Mouse (Mus musculus) bone marrow, adult 2 months (tissue): ENCODE results near the gene Rpl12. TPM values are rescaled to one million over a fixed set of nuclear protein-coding genes. Genes with fewer than 3 reads are reported as not detected.

ENCODE experiments used
- H3K27ac ChIP-seq: fragments of 200-500 bp; 2 replicates; pipeline ENCODE4 v1.5.1; 2012; ENCODE audit warnings: low read depth, mild to moderate bottlenecking, control low read depth, inconsistent platforms, low read length; ENCODE audit not compliant: control insufficient read depth, poor library complexity, insufficient read depth
- H3K4me1 ChIP-seq: fragments of 200-500 bp; 2 replicates; pipeline ENCODE4 v1.6.1; 2011; ENCODE audit warnings: low read length; ENCODE audit not compliant: control insufficient read depth, insufficient read depth
- H3K4me3 ChIP-seq: fragments of 200-500 bp; replicated peaks from 2 replicates; pipeline ENCODE3; 2011; ENCODE audit warnings: mild to moderate bottlenecking, low read depth, low read length, control low read depth; ENCODE audit not compliant: control insufficient read depth
- CTCF ChIP-seq: fragments of 200-500 bp; IDR thresholded peaks from 2 replicates; pipeline ENCODE4 v1.5.1; 2011; ENCODE audit warnings: low read length, control low read depth; ENCODE audit not compliant: control insufficient read depth, insufficient read depth
- POLR2A ChIP-seq: fragments of 200-500 bp; IDR thresholded peaks from 2 replicates; pipeline ENCODE4 v1.6.1; 2011; ENCODE audit warnings: low read depth, mild to moderate bottlenecking, control low read depth, low read length, borderline replicate concordance; ENCODE audit not compliant: control insufficient read depth
- WGBS: fragments of 180-500 bp; shearing (Covaris S2); methylation state at CpG from one replicate; pipeline ENCODE4 v1.1.7; 2018; 5-methylcytosine and 5-hydroxymethylcytosine counted together
- polyA plus RNA-seq: library from polyadenylated mRNA; stranded (reverse); fragments of >200 nt; gene quantifications from 2 replicates; pipeline ENCODE4 v1.2.4, GENCODE M21; 2011; ENCODE audit warnings: low replicate concordance; ENCODE audit not compliant: missing spikeins, insufficient read depth, insufficient read length

The Rpl12 gene
- polyA plus RNA-seq, 1 experiment, result 113 TPM

GRCm38 (mm10) chr2:32981281-32981680, 19.9 kb downstream of the Rpl12 start:
- no peaks in the 10 kb centered on the region; the same call in none of the 2 replicates for H3K4me1 ChIP-seq
- H3K27ac ChIP-seq, result no peak overlapping the region; the same call in 1 of the 2 replicates
- H3K4me3 ChIP-seq, result peak overlapping the region; percentile 46
- 6% methylated on average over 23 of the region's 23 CpGs for WGBS
- TF ChIP-seq POLR2A, result no peak
- TF ChIP-seq CTCF, result no peak

GRCm38 (mm10) chr2:32981725-32982271, 20.4 kb downstream of the Rpl12 start, which contains the start of gene Slc2a8:
Gene Slc2a8 (minus strand): TSS chr2:32982083.
- Histone ChIP-seq H3K4me3 (peak within 1 kb of the TSS; percentile 46), H3K27ac (no peak within 1 kb of the TSS; the same call in 1 of the 2 replicates), H3K4me1 (no peaks in the 10 kb centered on the region; the same call in none of the 2 replicates)
- peak; percentile 74; the same call in 1 of the 2 replicates for TF ChIP-seq POLR2A
- TF ChIP-seq CTCF, result no peak
- under 1% methylated on average over 50 of the region's 50 CpGs for WGBS

GRCm38 (mm10) chr2:32982700-32983099, 21.3 kb downstream of the Rpl12 start:
- 3% methylated on average over 4 of the region's 4 CpGs for WGBS
- Histone ChIP-seq H3K4me3 (no peak overlapping the region), H3K27ac (no peak overlapping the region), H3K4me1 (no peaks in the 10 kb centered on the region; the same call in none of the 2 replicates)
- TF ChIP-seq POLR2A (no peak), CTCF (no peak)

DNA sequence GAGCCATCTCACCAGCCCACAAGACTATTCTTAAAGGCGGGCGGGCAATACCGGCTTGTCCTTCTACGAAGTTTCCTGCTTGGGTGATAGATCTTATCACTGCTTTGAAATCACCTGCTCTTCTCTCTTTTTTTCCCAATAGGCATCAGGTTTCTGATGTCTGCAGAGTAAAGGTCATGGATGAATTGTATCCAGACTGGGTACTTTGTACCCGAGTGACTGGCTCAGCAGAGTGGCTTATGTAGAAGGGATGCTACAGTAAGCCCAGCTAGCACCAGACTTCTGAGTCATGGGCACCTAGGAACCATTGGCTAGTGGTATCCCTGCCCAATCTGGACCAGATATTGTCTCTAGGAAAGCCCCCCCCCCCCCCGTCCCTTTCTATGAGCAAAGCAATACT, 22.3 kb downstream of the Rpl12 start:
- 44% methylated on average over 6 of the region's 6 CpGs for WGBS
- Histone ChIP-seq H3K27ac (no peak overlapping the region), H3K4me3 (no peak overlapping the region), H3K4me1 (no peaks in the 10 kb centered on the region; the same call in none of the 2 replicates)
- TF ChIP-seq CTCF (no peak), POLR2A (no peak)

DNA sequence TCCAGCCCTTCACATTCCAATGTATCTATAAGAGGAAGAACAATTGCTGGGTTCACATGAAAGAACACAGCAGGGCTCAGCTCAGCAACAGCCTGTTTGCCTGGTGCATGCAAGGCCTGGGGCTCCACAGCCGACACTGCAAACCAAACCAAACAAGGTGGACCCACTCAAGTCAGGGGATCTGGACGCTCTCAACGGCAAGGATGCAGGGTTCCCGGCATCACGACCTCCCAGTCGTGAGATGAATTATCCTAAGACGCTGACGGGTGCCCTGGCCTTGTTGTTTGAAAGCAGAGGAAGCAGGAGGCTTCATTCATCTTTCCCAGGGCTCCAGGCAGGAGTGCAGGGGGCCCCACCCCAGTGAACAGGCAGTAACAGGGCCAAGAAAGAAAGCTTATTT, 24.5 kb downstream of the Rpl12 start:
- Histone ChIP-seq H3K27ac (no peak overlapping the region), H3K4me3 (no peak overlapping the region), H3K4me1 (no peaks in the 10 kb centered on the region; the same call in none of the 2 replicates)
- TF ChIP-seq CTCF (no peak), POLR2A (no peak)
- WGBS, result 87% methylated on average over 8 of the region's 8 CpGs

DNA sequence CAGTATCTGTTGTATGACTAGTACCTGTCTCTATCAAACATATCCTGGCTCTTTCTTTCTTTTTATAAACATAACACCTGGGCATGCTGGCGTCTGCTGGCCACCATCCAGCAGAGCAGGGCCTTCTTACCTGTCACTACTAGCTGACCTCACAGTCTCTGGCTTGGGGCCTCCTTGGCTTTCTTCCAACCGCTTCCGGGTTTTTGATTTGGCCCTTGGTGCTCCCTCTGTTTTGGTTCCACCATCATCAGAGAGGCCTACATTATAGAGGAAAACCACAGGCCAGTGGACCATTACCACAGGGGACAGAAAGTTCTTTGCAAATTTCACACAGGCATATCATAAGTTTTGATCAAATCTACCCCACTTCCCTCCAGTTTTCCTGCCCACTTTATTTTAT, 28.0 kb downstream of the Rpl12 start:
- Histone ChIP-seq H3K4me1 (no peaks in the 10 kb centered on the region), H3K4me3 (no peak overlapping the region), H3K27ac (no peak overlapping the region)
- TF ChIP-seq CTCF, result no peak
- no peak for TF ChIP-seq POLR2A
- 13% methylated on average over 3 of the region's 3 CpGs for WGBS

DNA sequence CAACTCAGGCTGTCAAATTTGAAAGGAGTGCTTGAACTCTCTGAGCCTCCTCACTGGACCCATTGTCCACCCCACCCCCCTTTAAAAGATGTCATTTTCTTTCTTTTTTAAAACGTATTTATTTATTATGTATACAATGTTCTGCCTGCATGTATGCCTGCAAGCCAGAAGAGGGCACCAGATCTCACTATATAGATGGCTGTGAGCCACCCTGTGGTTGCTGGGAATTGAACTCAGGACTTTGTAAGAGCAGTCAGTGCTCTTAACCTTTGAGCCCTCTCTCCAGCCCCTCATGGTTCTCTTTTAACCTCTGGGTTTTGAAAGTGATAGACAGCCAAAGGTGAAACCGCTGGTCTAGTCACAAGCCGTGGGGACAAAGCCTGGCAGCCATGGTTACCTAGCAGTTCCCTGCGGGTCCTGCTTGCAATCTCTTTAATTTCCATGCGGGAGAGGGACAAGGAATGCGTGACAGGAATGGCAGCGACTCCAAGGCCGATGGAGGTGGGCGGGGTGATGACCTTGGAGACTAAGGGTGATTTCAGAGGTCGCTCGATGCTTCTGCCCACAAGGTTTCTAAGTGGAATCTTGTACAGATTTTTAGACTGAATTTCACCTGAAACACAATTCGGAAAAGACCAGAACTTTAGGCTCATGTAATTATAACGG, 28.9 kb downstream of the Rpl12 start:
- WGBS, result 75% methylated on average over 13 of the region's 13 CpGs
- Histone ChIP-seq H3K27ac (no peak overlapping the region), H3K4me3 (no peak overlapping the region), H3K4me1 (no peaks in the 10 kb centered on the region)
- TF ChIP-seq CTCF, result peak; percentile 30
- TF ChIP-seq POLR2A, result no peak

DNA sequence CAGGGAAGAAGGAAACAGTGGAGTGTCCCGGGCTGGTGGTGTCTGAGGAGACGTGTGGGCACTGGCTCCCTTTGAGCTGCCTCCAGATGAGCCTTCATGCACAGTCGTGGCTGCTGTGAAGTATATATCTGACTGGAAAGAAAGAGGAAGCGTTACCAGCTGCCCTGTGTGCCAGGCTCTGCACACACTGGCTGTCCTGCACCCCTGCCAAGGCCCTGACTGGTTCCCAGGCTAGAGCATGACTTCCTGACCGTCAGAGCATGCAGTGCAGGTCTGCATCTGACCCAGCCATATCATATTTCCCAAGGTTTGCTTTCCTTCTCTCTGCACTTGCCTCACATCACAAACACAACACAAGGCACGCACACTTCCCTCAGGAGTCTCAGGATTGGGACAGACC, 30.8 kb downstream of the Rpl12 start:
- H3K4me3 ChIP-seq, result no peak overlapping the region
- no peak overlapping the region for H3K27ac ChIP-seq
- no peaks in the 10 kb centered on the region for H3K4me1 ChIP-seq
- 8% methylated on average over 6 of the region's 6 CpGs for WGBS
- no peak for TF ChIP-seq CTCF
